Mouse (Mus musculus) heart, embryonic 15.5 days (tissue): Measurements from ENCODE around the gene Arap1. TPM values are rescaled to one million over a fixed set of nuclear protein-coding genes. Genes with fewer than 3 reads are reported as not detected.

Source experiments
- ATAC-seq: fragments of 200-750 bp; cut with Nextera tagmentation; replicated peaks from 2 replicates; pipeline ENCODE4 v1.8.0; 2017; ENCODE audit warnings: low read depth, moderate TSS enrichment; ENCODE audit not compliant: insufficient number of reproducible peaks, insufficient read depth, low FRiP score
- H3K27ac ChIP-seq: fragments of 300-500 bp; sonication (generic); 2 replicates; pipeline ENCODE4 v1.5.1; 2015; ENCODE audit warnings: mild to moderate bottlenecking, inconsistent platforms
- H3K27me3 ChIP-seq: fragments of 300-500 bp; sonication (generic); 2 replicates; pipeline ENCODE4 v1.6.1; 2015; ENCODE audit warnings: inconsistent platforms
- H3K36me3 ChIP-seq: fragments of 300-500 bp; sonication (generic); 2 replicates; pipeline ENCODE4 v1.6.1; 2015; ENCODE audit warnings: mild to moderate bottlenecking, inconsistent platforms
- H3K4me1 ChIP-seq: fragments of 300-500 bp; sonication (generic); replicated peaks from 2 replicates; pipeline ENCODE4 v1.6.1; 2015; ENCODE audit warnings: inconsistent platforms
- H3K4me2 ChIP-seq: fragments of 300-500 bp; sonication (generic); 2 replicates; pipeline ENCODE4 v1.6.1; 2015; ENCODE audit warnings: inconsistent platforms, mild to moderate bottlenecking, moderate library complexity
- H3K4me3 ChIP-seq: fragments of 300-500 bp; sonication (generic); 2 replicates; pipeline ENCODE4 v1.5.1; 2015; ENCODE audit warnings: mild to moderate bottlenecking, inconsistent platforms
- H3K9ac ChIP-seq: fragments of 300-500 bp; sonication (generic); 2 replicates; pipeline ENCODE4 v1.6.1; 2015; ENCODE audit warnings: mild to moderate bottlenecking, inconsistent platforms
- H3K9me3 ChIP-seq: fragments of 300-500 bp; sonication (generic); replicated peaks from 2 replicates; pipeline ENCODE4 v1.6.1; 2016; ENCODE audit warnings: inconsistent platforms
- WGBS: fragments of 180-500 bp; shearing (Covaris S2); methylation state at CpG from one replicate; pipeline ENCODE4 v1.1.7; 2015; ENCODE audit warnings: mixed read lengths; 5-methylcytosine and 5-hydroxymethylcytosine counted together
- polyA plus RNA-seq: library from polyadenylated mRNA; unstranded; fragments of >200 nt; fragmentation: Nextera tagmentation; extraction: Ambion mirVana; gene quantifications from 2 replicates; pipeline ENCODE4 v1.2.1, GENCODE M21; 2015

Gene Arap1
- polyA plus RNA-seq, 1 experiment from 2014 or later = 23.5 TPM

DNA sequence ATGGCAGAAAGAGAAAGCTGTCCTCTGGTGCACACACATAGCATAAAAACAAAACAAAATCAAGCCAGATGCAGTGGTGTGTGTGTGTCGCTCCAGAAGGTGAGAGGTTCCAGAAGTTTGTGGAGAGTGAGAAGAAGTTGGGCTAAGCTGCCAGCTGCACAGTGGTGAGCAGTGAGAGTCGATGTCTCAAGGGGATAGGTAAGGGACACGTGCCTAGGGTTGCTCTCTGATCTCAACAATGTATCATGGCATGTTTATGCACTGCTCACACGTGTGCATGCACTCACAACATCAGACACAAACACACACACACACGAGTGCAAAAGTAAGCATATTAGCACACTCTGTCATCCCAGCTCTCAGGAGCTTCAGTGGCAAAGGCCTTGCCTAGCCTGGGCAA lies 16.0 kb downstream of the Arap1 start:
- Histone ChIP-seq H3K9ac (no peak overlapping the region), H3K27me3 (no peaks in the 10 kb centered on the region), H3K9me3 (no peaks in the 10 kb centered on the region), H3K4me1 (peaks cover 9% of the 10 kb centered on the region), H3K4me2 (no peak overlapping the region), H3K36me3 (no peaks in the 10 kb centered on the region), H3K4me3 (no peak overlapping the region), H3K27ac (no peak overlapping the region)
- WGBS = 75% methylated on average over 5 of the region's 5 CpGs
- no peak for ATAC-seq

- no peak overlapping the region for H3K27ac ChIP-seq
- no peaks in the 10 kb centered on the region for H3K36me3 ChIP-seq
- no peak for ATAC-seq
- no peak overlapping the region for H3K9ac ChIP-seq
- no peaks in the 10 kb centered on the region for H3K9me3 ChIP-seq
- no peak overlapping the region for H3K4me3 ChIP-seq
- H3K4me1 ChIP-seq = peaks cover 5% of the 10 kb centered on the region; the same call in 1 of the 2 replicates
- 0 out of 2 replicates have a peak, but pooled peaks cover 2% of the 10 kb centered on the region for H3K27me3 ChIP-seq
- WGBS = 55% methylated on average over 11 of the region's 11 CpGs
- H3K4me2 ChIP-seq = no peak overlapping the region
Measured at GRCm38 (mm10) chr7:101367901-101368852, 20.3 kb downstream of the Arap1 start.

DNA sequence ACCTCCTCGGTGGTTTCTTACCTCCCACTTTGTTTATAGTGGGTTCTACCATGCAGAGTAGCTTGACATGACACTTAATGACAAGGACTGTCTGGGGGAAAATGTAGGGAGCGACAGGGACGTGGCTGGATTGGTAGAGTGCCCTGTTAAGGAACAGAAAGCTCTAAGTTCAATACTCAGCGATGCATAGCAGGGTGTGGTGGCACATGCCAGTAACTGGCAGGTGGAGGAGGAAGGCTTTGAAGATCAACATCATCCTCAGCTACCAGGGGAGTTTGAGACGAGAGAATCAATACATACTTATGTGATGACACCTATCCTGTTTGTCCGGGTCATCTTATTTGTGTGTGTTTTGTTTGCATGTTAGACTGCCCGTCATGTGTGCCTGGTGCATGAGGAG lies 21.8 kb downstream of the Arap1 start:
- H3K9me3 ChIP-seq = no peaks in the 10 kb centered on the region
- H3K36me3 ChIP-seq = no peaks in the 10 kb centered on the region
- WGBS = 75% methylated on average over 7 of the region's 7 CpGs
- no peaks in the 10 kb centered on the region for H3K4me1 ChIP-seq
- ATAC-seq = no peak
- H3K27me3 ChIP-seq = 0 out of 2 replicates have a peak, but pooled peaks cover 3% of the 10 kb centered on the region
- no peak overlapping the region for H3K4me3 ChIP-seq
- H3K4me2 ChIP-seq = no peak overlapping the region
- no peak overlapping the region for H3K27ac ChIP-seq
- H3K9ac ChIP-seq = no peak overlapping the region

DNA sequence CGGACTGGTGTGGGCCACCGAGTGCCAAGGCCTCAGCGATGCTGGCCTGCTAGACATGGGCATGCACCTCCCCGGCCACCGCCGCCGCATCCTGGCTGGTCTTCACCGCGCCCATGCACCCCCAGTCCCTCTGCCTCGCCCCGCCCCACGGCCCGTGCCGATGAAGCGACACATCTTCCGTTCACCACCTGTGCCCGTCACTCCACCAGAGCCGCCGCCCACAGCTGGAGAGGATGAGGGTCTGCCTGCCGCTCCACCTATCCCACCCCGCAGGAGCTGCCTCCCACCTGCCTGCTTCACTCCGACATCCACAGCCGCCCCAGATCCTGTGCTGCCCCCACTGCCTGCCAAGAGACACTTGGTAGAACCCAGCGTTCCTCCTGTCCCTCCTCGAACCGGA lies 25.2 kb downstream of the Arap1 start:
- 78% methylated on average over 26 of the region's 26 CpGs for WGBS

GRCm38 (mm10) chr7:101374155-101374554 lies 26.3 kb downstream of the Arap1 start:
- ATAC-seq = no peak

More for the DNA sequence above, 25.2 kb downstream of the Arap1 start:
- Histone ChIP-seq H3K9ac (no peak overlapping the region), H3K9me3 (no peaks in the 10 kb centered on the region), H3K27me3 (0 out of 2 replicates have a peak, but pooled peaks cover 3% of the 10 kb centered on the region), H3K4me3 (no peak overlapping the region), H3K4me2 (no peak overlapping the region), H3K36me3 (no peaks in the 10 kb centered on the region), H3K4me1 (peaks cover 8% of the 10 kb centered on the region), H3K27ac (no peak overlapping the region)
- no peak for ATAC-seq

GRCm38 (mm10) chr7:101376701-101377340 lies 29.0 kb downstream of the Arap1 start:
- Histone ChIP-seq H3K9me3 (no peaks in the 10 kb centered on the region), H3K36me3 (no peaks in the 10 kb centered on the region), H3K4me1 (peaks cover 26% of the 10 kb centered on the region), H3K9ac (no peak overlapping the region), H3K4me3 (no peak overlapping the region), H3K4me2 (no peak overlapping the region), H3K27me3 (0 out of 2 replicates have a peak, but pooled peaks cover 3% of the 10 kb centered on the region), H3K27ac (peak overlapping the region; percentile 79; the same call in 1 of the 2 replicates)
- ATAC-seq = no peak
- 78% methylated on average over 10 of the region's 10 CpGs for WGBS

More at GRCm38 (mm10) chr7:101374155-101374554, 26.3 kb downstream of the Arap1 start:
- Histone ChIP-seq H3K27ac (no peak overlapping the region), H3K36me3 (no peaks in the 10 kb centered on the region), H3K4me3 (no peak overlapping the region), H3K9me3 (no peaks in the 10 kb centered on the region), H3K4me1 (peaks cover 18% of the 10 kb centered on the region), H3K27me3 (0 out of 2 replicates have a peak, but pooled peaks cover 3% of the 10 kb centered on the region), H3K9ac (no peak overlapping the region), H3K4me2 (no peak overlapping the region)

DNA sequence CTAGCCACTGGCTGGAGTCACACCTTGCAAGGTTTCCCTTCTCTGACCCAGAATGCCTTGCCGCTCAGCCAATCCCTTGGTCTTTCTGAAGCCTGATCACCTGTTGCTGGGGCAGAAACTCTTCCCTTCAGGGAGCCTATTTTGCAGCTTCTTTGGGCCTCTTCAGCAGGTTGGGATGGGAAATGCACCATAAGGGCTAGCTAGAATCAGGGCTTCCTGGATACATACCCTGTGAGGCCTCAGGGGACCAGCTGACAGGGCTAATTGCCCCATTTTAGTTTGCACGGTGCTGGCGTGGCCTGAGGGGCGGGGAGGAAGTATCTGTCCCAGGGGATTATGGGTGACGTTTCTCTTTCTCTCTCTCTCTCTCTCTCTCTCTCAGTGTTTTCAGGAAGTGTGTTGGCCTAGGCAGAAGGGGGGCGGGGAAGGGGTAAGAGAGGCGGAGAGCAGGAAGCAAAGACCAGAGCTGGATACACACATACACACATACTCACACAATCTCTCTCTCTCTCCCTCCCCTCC lies 29.9 kb downstream of the Arap1 start:
- no peaks in the 10 kb centered on the region for H3K36me3 ChIP-seq
- peak overlapping the region; percentile 61 for H3K4me2 ChIP-seq
- 0 out of 2 replicates have a peak, but pooled peaks cover 3% of the 10 kb centered on the region for H3K27me3 ChIP-seq
- peak overlapping the region; percentile 79 for H3K27ac ChIP-seq
- H3K4me1 ChIP-seq = peaks cover 26% of the 10 kb centered on the region
- ATAC-seq = peak; percentile 81
- WGBS = 30% methylated on average over 7 of the region's 7 CpGs
- no peaks in the 10 kb centered on the region for H3K9me3 ChIP-seq
- H3K4me3 ChIP-seq = peak overlapping the region; percentile 38
- 0 out of 2 replicates have a peak overlapping the region, but pooled peaks have one; percentile 8 for H3K9ac ChIP-seq

GRCm38 (mm10) chr7:101378285-101378684 lies 30.4 kb downstream of the Arap1 start:
- no peak for ATAC-seq
- Histone ChIP-seq H3K9ac (peak overlapping the region; percentile 52), H3K9me3 (no peaks in the 10 kb centered on the region), H3K4me2 (peak overlapping the region; percentile 61), H3K27ac (peak overlapping the region; percentile 79), H3K4me1 (peaks cover 28% of the 10 kb centered on the region), H3K27me3 (no peaks in the 10 kb centered on the region), H3K36me3 (no peaks in the 10 kb centered on the region), H3K4me3 (peak overlapping the region; percentile 38)
- WGBS = 47% methylated on average over 3 of the region's 3 CpGs

- H3K36me3 ChIP-seq = no peaks in the 10 kb centered on the region
- H3K9ac ChIP-seq = peak overlapping the region; percentile 52; the same call in 1 of the 2 replicates
- no peaks in the 10 kb centered on the region for H3K9me3 ChIP-seq
- 52% methylated on average over 5 of the region's 5 CpGs for WGBS
- no peaks in the 10 kb centered on the region for H3K27me3 ChIP-seq
- peaks cover 30% of the 10 kb centered on the region for H3K4me1 ChIP-seq
- ATAC-seq = no peak
- H3K4me2 ChIP-seq = peak overlapping the region; percentile 61
- peak overlapping the region; percentile 38 for H3K4me3 ChIP-seq
- H3K27ac ChIP-seq = peak overlapping the region; percentile 79
Measured at GRCm38 (mm10) chr7:101378796-101379465, 31.1 kb downstream of the Arap1 start.

GRCm38 (mm10) chr7:101379732-101380131 lies 31.9 kb downstream of the Arap1 start:
- no peak for ATAC-seq
- Histone ChIP-seq H3K27me3 (no peaks in the 10 kb centered on the region), H3K9ac (no peak overlapping the region), H3K36me3 (no peaks in the 10 kb centered on the region), H3K27ac (peak overlapping the region; percentile 79; the same call in 1 of the 2 replicates), H3K4me2 (peak overlapping the region; percentile 61), H3K4me1 (peaks cover 33% of the 10 kb centered on the region), H3K9me3 (no peaks in the 10 kb centered on the region), H3K4me3 (no peak overlapping the region)
- WGBS = 49% methylated on average over 2 of the region's 2 CpGs

DNA sequence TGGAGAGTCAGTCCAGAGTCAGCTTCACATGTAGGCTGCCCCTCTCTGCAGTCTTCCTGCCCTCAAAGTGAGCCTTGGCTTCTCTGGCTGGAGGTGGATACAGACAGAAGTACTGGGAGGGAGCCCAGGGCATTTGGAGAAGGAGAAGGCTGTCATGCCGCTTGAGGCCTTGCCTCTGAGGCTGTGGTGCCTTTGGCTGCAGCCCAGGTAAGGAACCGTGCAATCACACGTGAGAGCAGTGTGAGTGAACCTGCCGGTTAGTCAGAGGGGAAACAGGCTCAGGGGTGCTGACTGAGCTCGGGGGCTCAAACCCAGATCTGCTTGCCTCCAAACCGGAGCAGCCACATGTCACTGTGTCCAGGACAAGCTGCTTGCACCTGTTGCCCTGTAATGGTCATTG lies 33.6 kb downstream of the Arap1 start:
- Histone ChIP-seq H3K9me3 (no peaks in the 10 kb centered on the region), H3K4me2 (no peak overlapping the region), H3K9ac (no peak overlapping the region), H3K4me3 (no peak overlapping the region), H3K4me1 (peaks cover 48% of the 10 kb centered on the region), H3K27ac (no peak overlapping the region), H3K27me3 (no peaks in the 10 kb centered on the region), H3K36me3 (no peaks in the 10 kb centered on the region)
- no peak for ATAC-seq
- WGBS = 71% methylated on average over 6 of the region's 6 CpGs
